Mouse (Mus musculus) CD4-positive, CD25-positive, alpha-beta regulatory T cell, adult 2 months (primary cell): ENCODE results near the gene Nup50.

Experiments used
- DNase-seq: peaks from one replicate; pipeline ENCODE4 v3.0.0-alpha.2; 2012; ENCODE audit warnings: low read depth, low spot score

The Nup50 gene

GRCm38 (mm10) chr15:84950053-84950452 lies 26.8 kb downstream of the Nup50 start:
- DNase-seq = no peak

GRCm38 (mm10) chr15:84953259-84953658 lies 30.0 kb downstream of the Nup50 start:
- no peak for DNase-seq

GRCm38 (mm10) chr15:84957851-84958250 lies 34.6 kb downstream of the Nup50 start:
- no peak for DNase-seq

GRCm38 (mm10) chr15:84958331-84958730 lies 35.1 kb downstream of the Nup50 start:
- no peak for DNase-seq

- no peak for DNase-seq
Measured at GRCm38 (mm10) chr15:84959891-84960290, 36.7 kb downstream of the Nup50 start.

GRCm38 (mm10) chr15:84960692-84961091 lies 37.5 kb downstream of the Nup50 start:
- DNase-seq = no peak

- no peak for DNase-seq
Measured at GRCm38 (mm10) chr15:84962518-84962917, 39.3 kb downstream of the Nup50 start.

GRCm38 (mm10) chr15:84964771-84965170 lies 41.6 kb downstream of the Nup50 start:
- DNase-seq = no peak

- peak; percentile 60 for DNase-seq
Measured at GRCm38 (mm10) chr15:84965575-84966360, 42.6 kb downstream of the Nup50 start.

GRCm38 (mm10) chr15:84968534-84968933 lies 45.3 kb downstream of the Nup50 start:
- DNase-seq = no peak

GRCm38 (mm10) chr15:84972860-84973543 lies 49.8 kb downstream of the Nup50 start:
- no peak for DNase-seq

- no peak for DNase-seq
Measured at GRCm38 (mm10) chr15:84973544-84973871, 50.3 kb downstream of the Nup50 start.

GRCm38 (mm10) chr15:84975729-84976128 lies 52.5 kb downstream of the Nup50 start:
- DNase-seq = no peak

- no peak for DNase-seq
Measured at GRCm38 (mm10) chr15:84981609-84982313, 58.5 kb downstream of the Nup50 start.

- DNase-seq = no peak
Measured at GRCm38 (mm10) chr15:84982888-84983287, 59.7 kb downstream of the Nup50 start.

GRCm38 (mm10) chr15:84983721-84984120 lies 60.5 kb downstream of the Nup50 start:
- no peak for DNase-seq

- DNase-seq = no peak
Measured at GRCm38 (mm10) chr15:84985516-84986160, 62.4 kb downstream of the Nup50 start.

- DNase-seq = no peak
Measured at GRCm38 (mm10) chr15:84986171-84987019, 63.2 kb downstream of the Nup50 start.

GRCm38 (mm10) chr15:84987020-84987815 lies 64.0 kb downstream of the Nup50 start:
- peak; percentile 25 for DNase-seq
